Mouse (Mus musculus): ENCODE results near the gene Pou3f3. TPM values are rescaled to one million over a fixed set of nuclear protein-coding genes. Genes with fewer than 3 reads are reported as not detected.

The Pou3f3 gene
- total RNA-seq, 1 experiment from 2014 or later: not detected

- ATAC-seq (replicated peaks; ENCODE audit: low read depth, poor library complexity, severe bottlenecking): no peak
These were observed 12.1 kb downstream of the Pou3f3 start for GRCm38 (mm10) chr1:42707611-42708130.

GRCm38 (mm10) chr1:42709024-42709423 is 13.5 kb downstream of the Pou3f3 start:
- no peak for ATAC-seq (replicated peaks; ENCODE audit: low read depth, poor library complexity, severe bottlenecking)

- ATAC-seq (replicated peaks; ENCODE audit: low read depth, poor library complexity, severe bottlenecking): no peak
These were observed 14.0 kb downstream of the Pou3f3 start for GRCm38 (mm10) chr1:42709431-42710160.

DNA sequence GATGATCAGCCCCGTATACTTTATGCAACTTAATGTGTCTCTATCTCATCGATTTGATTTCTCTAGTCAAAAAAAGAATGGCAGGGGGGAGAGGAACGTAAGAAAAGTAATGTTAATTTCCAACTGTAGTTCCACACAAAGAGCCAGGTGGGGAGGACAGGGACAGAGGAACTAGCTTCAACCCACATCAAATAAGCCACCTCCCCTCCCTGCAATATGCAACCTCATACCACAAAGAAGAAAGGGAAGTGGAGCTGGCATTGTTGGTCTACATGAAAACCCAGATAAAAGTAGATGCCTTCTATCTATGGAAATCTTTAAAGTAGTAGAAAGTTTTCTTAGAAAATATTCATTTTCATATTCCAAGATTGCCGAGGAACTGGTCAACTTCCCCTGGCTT is 14.7 kb downstream of the Pou3f3 start:
- peak; percentile 62 for ATAC-seq (replicated peaks; ENCODE audit: low read depth, poor library complexity, severe bottlenecking)

- no peak for ATAC-seq (replicated peaks; ENCODE audit: low read depth, poor library complexity, severe bottlenecking)
These were observed 15.4 kb downstream of the Pou3f3 start for GRCm38 (mm10) chr1:42710995-42711394.

DNA sequence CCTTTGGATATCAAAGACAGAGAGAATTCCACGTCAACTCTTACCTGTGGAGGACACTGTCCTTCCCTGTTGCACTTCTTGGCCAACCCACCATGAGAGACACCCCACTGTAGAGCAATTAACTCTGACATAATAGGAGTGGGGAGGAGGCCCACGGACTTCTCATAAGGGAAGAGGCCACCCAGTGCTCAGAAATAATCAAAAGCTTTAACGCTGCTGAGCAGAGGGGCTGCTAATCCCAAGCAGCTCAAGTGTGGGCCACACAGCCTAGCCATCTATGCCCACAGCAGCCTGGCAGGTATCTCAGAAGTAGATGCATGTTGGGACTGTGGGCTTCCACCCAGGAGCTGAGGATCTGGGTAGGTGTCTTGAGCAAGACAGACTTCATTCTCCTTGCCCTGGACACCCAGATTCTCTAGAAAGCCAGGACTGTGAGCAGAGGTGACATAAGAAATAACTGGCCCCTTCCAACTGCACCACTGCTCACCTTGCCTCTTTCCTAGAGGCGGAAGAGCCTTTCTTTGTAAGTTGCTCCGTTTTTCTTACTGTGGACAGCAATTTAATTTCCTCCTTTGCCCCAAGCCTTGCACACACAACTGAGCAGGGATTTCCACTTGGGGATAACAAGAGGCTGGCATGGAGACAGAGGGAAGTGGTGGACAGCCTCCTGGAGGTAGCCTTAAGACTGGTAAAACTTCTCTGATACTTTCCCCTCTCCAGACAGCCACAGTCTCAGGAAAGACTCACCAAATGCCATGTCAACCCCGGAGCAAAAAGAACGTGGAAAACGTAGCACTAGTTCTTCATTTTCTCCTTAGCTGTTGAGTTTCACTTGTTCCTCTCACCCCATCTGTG is 16.1 kb downstream of the Pou3f3 start:
- ATAC-seq (replicated peaks; ENCODE audit: low read depth, poor library complexity, severe bottlenecking): no peak

DNA sequence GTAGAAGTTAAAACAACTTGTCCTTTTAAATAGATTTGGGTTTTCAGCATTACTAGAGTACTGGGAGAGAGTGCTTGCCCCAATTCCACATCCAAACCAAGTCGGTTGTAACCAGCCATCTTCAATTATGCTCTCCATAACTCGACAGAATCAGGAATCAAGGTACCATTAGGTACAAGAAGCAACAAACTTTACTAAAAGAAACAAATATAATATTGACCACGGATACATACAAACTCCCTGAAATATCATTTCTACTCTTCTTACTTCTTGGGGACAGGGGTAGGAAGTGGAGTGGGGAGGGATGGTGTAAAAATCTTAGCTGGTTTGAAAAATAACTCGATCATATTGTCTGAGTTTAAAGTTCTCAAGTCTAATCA is 16.7 kb downstream of the Pou3f3 start:
- ATAC-seq (replicated peaks; ENCODE audit: low read depth, poor library complexity, severe bottlenecking): no peak

DNA sequence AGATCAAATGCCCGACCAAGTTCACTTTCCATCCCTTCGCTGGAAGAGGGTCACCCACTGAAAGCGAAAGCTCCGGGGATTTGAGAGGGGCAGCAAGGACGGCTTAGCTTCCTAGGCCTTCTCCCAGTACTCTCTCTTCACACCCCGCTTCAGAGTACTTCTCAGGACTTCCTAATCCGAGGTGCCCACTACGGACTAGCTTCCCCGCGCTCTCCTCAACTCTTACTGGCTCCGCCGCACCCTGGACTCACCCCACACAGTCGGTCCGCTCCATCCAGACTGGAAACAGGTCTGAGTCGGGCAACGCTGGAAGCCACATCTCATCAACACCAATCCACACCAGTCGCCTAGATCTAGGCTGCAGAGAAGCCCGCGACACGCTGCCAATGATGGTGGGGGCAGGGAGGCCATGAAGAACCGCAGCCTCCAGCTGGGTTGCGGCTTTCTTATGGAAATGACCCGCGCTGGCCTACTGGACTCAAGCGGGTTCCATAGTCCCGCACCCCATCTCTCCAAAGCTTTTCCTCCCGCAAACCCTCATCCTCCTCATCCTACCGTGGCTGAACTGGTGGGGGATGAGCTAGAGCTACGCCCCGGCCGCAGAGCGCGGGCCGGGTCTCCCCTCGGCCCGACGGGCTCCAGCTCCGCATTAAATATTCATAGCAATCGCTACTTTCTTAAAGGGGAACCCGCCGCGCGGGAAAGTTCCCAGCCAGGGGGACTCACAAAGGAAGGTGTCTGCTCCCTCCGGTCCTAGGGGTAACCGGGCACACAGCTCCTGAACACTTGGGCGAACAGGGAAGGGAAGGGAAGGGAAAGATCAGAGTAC is 17.8 kb downstream of the Pou3f3 start:
- ATAC-seq (replicated peaks; ENCODE audit: low read depth, poor library complexity, severe bottlenecking): peak; percentile 26

DNA sequence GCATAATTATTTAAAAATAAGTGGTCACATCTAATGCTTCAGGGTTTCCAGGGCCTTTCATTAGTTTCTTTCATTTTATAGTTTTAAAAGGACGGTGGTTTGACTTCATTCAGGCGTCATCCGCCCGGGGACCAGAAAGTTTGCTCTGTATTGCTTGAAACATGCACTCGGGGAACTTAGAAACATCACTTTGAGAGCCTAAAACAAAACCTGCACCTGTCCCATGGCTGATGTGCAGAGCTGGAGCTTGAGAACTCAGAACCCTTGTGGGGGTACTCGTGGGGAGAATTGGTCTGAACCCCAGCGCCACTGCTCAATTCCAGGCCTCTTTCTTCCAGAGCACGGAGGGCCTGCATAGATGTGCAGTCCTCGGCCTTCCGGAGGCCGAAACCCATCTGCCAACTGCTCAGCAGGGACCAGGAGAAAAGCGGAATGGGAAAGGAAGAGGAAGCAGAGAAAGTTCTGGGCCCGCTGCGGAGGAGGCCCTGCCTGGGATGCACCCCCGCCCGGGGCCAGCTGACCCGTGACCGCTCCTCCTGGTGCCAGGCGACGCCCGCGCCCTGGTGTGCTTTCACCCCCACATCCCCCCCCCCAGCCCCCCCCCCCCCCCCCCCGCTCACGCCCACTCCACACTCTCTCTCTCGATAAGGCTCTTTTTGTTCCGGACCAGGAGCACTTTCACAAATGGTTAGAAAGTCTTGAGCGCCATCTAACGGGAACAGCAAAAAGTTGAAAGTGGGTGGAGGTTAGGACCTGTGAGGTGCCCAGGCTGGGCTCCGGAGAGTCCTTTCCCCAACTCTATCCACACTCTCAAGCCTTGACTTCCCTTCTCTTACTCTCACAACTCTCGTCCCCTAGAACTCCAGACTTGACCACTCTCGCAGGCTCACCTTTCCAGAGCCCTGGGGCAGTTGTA is 18.7 kb downstream of the Pou3f3 start:
- peak; percentile 59 for ATAC-seq (replicated peaks; ENCODE audit: low read depth, poor library complexity, severe bottlenecking)

DNA sequence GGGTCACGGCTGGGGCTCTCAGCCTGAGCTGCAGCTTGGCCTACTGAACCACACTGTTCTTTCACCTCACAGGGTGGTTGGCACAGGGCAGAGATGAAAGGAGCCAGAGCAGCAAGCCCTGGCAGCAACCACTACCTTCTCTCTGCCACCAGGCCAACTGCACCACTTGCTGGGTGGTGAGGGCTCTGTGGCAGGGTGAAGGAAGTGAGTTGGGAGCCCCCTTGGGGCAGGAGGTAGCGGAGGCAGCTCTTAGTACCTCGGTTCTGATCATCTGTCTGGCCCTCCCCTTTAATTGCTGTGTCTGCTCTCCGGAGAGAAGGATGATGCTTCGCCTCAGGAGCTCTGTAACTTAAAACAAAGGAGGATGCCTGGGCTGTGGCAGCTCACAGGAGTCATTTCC is 23.0 kb downstream of the Pou3f3 start:
- ATAC-seq (replicated peaks; ENCODE audit: low read depth, poor library complexity, severe bottlenecking): peak; percentile 53; the same call in 1 of the 2 replicates

DNA sequence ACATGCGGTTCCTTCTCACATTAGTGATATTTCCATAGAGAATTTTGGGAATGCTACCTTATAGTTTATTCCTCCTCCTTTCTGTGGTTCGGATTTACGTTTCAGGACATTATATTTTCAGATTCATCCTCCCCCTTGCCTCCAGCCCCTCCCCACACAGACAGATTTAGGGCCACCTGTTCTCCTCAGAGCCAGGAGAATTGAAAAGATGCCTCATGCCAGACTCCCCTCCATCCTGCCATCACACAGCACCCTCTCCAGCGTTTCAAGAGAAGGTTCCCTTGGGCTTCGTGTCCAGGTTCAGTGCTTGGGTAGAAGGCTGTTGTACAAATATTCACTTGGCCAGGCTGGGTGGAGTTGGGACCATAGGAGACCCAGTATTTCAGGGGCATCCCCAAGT is 25.8 kb downstream of the Pou3f3 start:
- no peak for ATAC-seq (replicated peaks; ENCODE audit: low read depth, poor library complexity, severe bottlenecking)

- ATAC-seq (replicated peaks; ENCODE audit: low read depth, poor library complexity, severe bottlenecking): no peak
These were observed 28.3 kb downstream of the Pou3f3 start for GRCm38 (mm10) chr1:42723769-42724300.

DNA sequence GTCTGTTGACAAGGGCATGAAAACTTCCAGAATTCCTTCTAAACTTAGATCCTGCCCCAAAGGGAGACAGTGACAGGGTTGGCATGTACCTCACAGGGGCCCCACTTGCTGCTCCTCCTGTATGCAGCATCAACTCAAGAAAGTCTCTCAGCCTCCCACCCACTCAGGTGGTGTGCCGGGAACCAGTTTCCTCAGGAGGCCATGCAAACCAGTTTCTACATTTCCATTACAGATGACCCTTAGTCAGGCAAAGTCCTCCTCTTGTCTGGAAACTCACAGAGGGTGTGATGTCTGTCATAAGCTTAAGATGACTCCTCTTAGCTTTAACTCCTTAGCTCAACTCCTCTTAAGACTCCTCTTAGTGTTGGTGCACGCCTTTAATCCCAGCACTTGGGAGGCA is 29.3 kb downstream of the Pou3f3 start:
- ATAC-seq (replicated peaks; ENCODE audit: low read depth, poor library complexity, severe bottlenecking): no peak

DNA sequence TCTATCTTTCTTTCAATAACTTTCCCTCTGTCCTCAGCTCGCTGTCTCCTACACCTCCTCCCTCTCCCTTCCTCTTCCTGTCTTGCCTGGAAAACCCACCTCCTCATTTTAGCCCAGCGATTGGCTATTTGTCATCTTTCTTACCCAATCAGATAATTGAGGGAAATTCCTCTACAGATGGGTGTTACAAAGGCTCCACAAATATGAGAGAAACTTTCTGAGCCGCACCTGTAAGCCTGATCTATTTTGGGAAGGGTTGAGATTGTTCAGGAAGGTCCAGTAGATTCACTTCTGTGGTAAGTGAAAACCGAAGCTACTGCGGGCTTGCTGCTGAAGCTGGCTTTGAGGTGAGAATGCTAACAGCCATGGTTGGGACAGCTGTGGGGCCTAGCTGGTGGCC is 31.6 kb downstream of the Pou3f3 start:
- ATAC-seq (replicated peaks; ENCODE audit: low read depth, poor library complexity, severe bottlenecking): no peak

- no peak for ATAC-seq (replicated peaks; ENCODE audit: low read depth, poor library complexity, severe bottlenecking)
These were observed 32.1 kb downstream of the Pou3f3 start for GRCm38 (mm10) chr1:42727676-42728075.

DNA sequence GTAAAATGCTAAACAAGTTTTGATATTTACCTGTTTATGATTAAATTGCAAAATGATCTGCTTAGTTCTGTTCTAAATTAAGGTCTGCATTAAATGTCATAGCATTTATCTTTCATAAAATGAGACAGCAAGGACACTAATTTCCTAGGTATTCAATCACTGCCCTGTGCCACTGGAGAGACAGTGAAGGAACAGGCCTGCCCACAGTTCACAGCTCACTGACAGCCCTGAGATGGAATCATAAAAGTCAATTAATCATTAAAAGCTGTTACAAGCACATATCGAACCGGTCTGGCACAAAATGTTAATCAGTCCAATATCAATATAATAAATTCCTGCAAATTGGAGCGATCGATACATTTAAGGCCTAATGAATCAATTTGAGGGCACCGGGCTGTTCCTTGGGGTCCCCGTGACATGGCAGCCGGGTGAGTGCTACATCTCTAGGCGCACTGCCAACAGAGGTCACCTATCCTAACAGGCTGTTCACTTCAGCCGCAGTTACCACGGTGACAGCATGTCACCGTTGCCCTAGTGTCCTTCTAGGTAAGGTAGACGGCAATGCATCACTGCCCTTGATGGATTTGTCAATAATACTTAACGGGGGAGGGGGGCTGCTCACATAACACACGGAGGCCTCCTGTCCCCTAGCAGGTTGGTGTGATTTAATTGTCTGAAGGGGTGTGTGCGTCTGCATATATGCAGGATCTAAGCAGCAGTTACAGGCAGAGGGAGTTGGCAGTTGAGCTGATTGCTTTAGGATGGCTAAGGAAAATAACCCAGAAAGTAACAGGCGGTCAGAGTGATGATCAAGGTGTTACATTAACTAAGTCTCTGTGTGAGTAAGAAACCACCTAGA is 46.0 kb downstream of the Pou3f3 start:
- ATAC-seq (replicated peaks; ENCODE audit: low read depth, poor library complexity, severe bottlenecking): no peak

GRCm38 (mm10) chr1:42742242-42742560 is 46.6 kb downstream of the Pou3f3 start:
- no peak for ATAC-seq (replicated peaks; ENCODE audit: low read depth, poor library complexity, severe bottlenecking)

- ATAC-seq (replicated peaks; ENCODE audit: low read depth, poor library complexity, severe bottlenecking): peak; percentile 80
These were observed 49.5 kb downstream of the Pou3f3 start for GRCm38 (mm10) chr1:42745047-42745446.
